In genomic region chr6:82302241-82302640, GRCm38 (mm10) we compare ENCODE assay signal across 5 mouse cellular contexts.
DNase-seq lines count a peak whose midpoint lies in the region.
"Not testable (repeated sequence)": the region's sequence is repeated elsewhere in the genome, so short reads cannot be mapped to it uniquely, and the experiment has no call there.

No protein-coding gene starts in this region.

- not testable (repeated sequence) for H3K27ac ChIP-seq in ES-E14 (ENCODE audit: insufficient read depth, low read depth, low read length, poor library complexity, severe bottlenecking)

- in situ Hi-C loops in ES-E14 (cut with MboI; ENCODE audit: low sequenced_read_pairs in 2 of 2, unreplicated experiment in 2 of 2), result not testable (repeated sequence)

- not testable (repeated sequence) for H3K4me3 ChIP-seq in ES-E14 (ENCODE audit: insufficient read depth in 1 of 2, low read depth in 1 of 2, low read length in 2 of 2, poor library complexity in 1 of 2, severe bottlenecking in 1 of 2)

- not testable (repeated sequence) for H3K9ac ChIP-seq in ES-E14 (ENCODE audit: insufficient read depth, low read depth, low read length, poor library complexity, severe bottlenecking)

- H3K9me3 ChIP-seq in ES-E14 (ENCODE audit: control insufficient read depth, insufficient read depth, low read depth, low read length), result not testable (repeated sequence)

- not testable (repeated sequence) for H3K36me3 ChIP-seq in ES-E14 (ENCODE audit: control insufficient read depth, insufficient read depth, low read length, poor library complexity, severe bottlenecking)

- H3K4me1 ChIP-seq in ES-E14 (ENCODE audit: control insufficient read depth in 2 of 2, insufficient read depth in 2 of 2, low read length in 2 of 2, poor library complexity in 1 of 2), result not testable (repeated sequence)

- DNase-seq in ES-CJ7 (ENCODE audit: low read depth, low spot score) (peak; percentile 49), ES-E14 (ENCODE audit: low read depth, low spot score) (peak; percentile 6), R1 (ENCODE audit: low read depth, low spot score) (peak; percentile 90), WW6 (ENCODE audit: low read depth, low spot score) (peak; percentile 26), ZHBTc4 (ENCODE audit: low read depth, low spot score) (peak; percentile 74)

Comparison
In these comparisons a context has a peak if more than half of its experiments do, and no peak if none do; other contexts are left out.
1. DNase-seq: peak in every context shown above with its lines; median percentile 90 in R1; 74 in ZHBTc4; 49 in ES-CJ7; 26 in WW6; 6 in ES-E14.